Mouse (Mus musculus): Measurements from ENCODE around the gene Pfkfb2. TPM values are rescaled to one million over a fixed set of nuclear protein-coding genes. Genes with fewer than 3 reads are reported as not detected.

The Pfkfb2 gene
- total and polyA plus RNA-seq, 3 experiments = 13.6 to 13.9 TPM; not detected in 1

DNA sequence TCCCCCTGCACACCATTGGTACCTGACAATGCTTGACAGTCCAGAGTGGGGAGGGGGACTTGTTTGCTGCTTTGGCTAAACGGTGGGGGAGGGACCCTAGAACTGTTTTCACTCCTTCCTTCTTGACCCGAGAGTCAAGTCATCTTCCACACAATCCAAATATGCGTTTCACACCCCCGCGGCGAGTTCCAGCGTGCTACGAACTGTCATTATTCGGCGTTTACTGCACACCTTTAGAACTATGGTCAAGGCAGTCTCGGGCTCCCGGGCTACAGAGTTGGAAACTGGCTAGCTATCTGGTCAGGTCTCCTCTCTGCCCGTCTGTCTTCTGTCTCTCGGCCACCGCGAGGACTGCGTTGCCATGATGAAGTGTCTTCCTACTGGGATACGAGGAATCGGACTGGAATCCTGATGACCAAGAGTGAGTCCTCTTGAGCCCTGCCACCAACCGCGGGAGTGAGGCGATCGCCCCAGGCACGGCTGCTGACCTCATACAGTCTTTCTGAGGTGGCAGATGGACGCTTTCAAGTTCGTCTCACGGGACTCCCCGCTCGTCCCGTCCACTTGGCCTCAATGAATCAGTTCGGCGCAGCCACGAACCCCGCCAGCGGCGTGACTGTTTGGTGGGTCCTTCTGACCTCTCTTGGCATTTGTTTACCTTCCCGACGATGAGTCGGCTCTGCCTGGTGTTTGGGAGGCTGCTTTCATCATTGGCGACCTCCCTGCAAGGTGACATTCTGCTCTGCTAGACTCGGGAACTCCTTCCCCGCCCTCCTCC lies 12.4 kb downstream of the Pfkfb2 start:
- Histone ChIP-seq H3K9ac (ENCODE audit: control insufficient read depth, low read depth, low read length, poor library complexity, severe bottlenecking) (peak overlapping the region; percentile 92), H3K79me2 (ENCODE audit: control insufficient read depth, insufficient read depth, low read length, poor library complexity) (peaks cover 39% of the 10 kb centered on the region), H3K9me3 (replicated peaks; ENCODE audit: insufficient read depth, low read length) (no peaks in the 10 kb centered on the region), H3K4me1 (ENCODE audit: control insufficient read depth in 1 of 2, insufficient read depth in 2 of 2, low read length in 2 of 2) (peaks cover 2 to 14% of the 10 kb centered on the region in 2 experiments; a peak in 2 of 4 replicates), H3K27ac (ENCODE audit: control insufficient read depth, low read depth, low read length) (peak overlapping the region; percentile 77), H3K27me3 (ENCODE audit: control insufficient read depth in 1 of 2, insufficient read depth in 2 of 2, low read length in 2 of 2) (no peaks in the 10 kb centered on the region), H3K4me3 (ENCODE audit: control insufficient read depth in 1 of 2, insufficient read depth in 1 of 2, low read depth in 2 of 2, low read length in 2 of 2) (peak overlapping the region; percentile 73 to 77), H3K36me3 (ENCODE audit: control insufficient read depth in 1 of 2, insufficient read depth in 2 of 2, low read length in 2 of 2) (peaks cover 3 to 25% of the 10 kb centered on the region in 2 experiments)
- TF ChIP-seq MYB (IDR thresholded peaks at IDR 0.05; ENCODE audit: low read depth, low read length) = no peak
- TF ChIP-seq CHD2 (IDR thresholded peaks at IDR 0.05; ENCODE audit: low read length) = no peak
- peak; percentile 63; the same call in 1 of the 2 replicates for TF ChIP-seq MXI1 (IDR thresholded peaks at IDR 0.05; ENCODE audit: low read depth, low read length)
- no peak for TF ChIP-seq MAX (IDR thresholded peaks at IDR 0.05; ENCODE audit: low read length)
- peak; percentile 40; the same call in 1 of the 2 replicates for TF ChIP-seq CHD1 (IDR thresholded peaks at IDR 0.05; ENCODE audit: low read depth, low read length)
- no peak for TF ChIP-seq ETS1 (IDR thresholded peaks at IDR 0.05; ENCODE audit: low read depth, low read length)
- no peak for TF ChIP-seq ZKSCAN1 (IDR thresholded peaks at IDR 0.05; ENCODE audit: low read depth, low read length)
- TF ChIP-seq MAZ (IDR thresholded peaks at IDR 0.05; ENCODE audit: low read depth, low read length) = no peak
- peak; percentile 49 for DNase-seq (ENCODE audit: low read depth, low spot score)

DNA sequence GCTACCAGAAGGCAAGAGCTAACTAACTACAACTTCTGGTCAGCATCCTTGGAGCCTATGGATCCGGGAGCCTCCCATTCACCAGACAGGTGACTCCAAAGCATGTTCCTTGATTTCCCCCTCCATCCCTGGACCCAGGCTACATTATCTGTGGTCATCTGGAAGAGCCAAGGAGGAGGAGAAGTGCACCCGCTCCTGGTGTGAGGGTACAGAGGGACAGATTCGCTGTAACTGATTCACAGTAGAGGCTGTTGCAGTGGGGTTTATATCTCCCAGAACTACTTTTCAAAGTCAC lies 12.9 kb downstream of the Pfkfb2 start:
- peaks cover 3 to 26% of the 10 kb centered on the region in 2 experiments for H3K36me3 ChIP-seq (ENCODE audit: control insufficient read depth in 1 of 2, insufficient read depth in 2 of 2, low read length in 2 of 2)

DNA sequence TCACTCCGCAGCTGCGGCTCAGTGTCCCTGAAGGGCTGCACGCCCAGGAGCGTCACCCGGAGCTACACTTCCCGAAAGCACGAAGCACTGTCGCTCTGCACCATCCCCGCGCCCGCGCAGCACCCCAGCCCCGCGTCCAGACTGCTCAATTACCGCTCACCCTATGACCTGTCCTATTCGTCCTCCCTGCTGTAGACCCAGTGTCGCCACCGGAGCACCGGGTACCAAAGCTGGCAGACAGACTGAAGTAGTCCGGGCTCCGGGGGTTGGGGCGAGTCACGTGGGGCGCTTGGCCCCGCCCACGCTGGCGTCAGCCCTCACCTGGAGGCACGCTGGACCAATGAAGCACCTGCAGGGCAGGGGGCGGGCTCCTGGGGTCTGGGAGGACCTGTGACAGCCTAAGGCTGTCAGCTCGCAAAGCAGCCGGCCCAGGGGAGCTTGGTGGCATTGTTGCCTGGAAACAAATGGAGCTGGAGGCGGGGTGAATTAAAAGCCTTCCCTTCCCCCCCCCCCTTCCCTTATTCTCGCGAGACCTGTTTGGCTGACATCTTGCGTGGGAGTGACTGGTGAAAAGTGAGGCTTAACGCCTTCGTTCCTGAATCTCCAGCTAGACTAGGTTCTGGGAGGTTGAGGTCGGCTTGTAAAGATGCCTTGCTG lies 13.4 kb downstream of the Pfkfb2 start, which contains the start of gene Gm29427:
Gm29427 (minus strand) TSS at position 239 of the 657 bp plus-strand sequence.
- Histone ChIP-seq H3K9ac (ENCODE audit: control insufficient read depth, low read depth, low read length, poor library complexity, severe bottlenecking) (peak within 1 kb of the TSS; percentile 92), H3K9me3 (replicated peaks; ENCODE audit: insufficient read depth, low read length) (no peaks in the 10 kb centered on the region), H3K4me3 (ENCODE audit: control insufficient read depth in 1 of 2, insufficient read depth in 1 of 2, low read depth in 2 of 2, low read length in 2 of 2) (peak within 1 kb of the TSS; percentile 73 to 77), H3K27me3 (ENCODE audit: control insufficient read depth in 1 of 2, insufficient read depth in 2 of 2, low read length in 2 of 2) (no peaks in the 10 kb centered on the region), H3K79me2 (ENCODE audit: control insufficient read depth, insufficient read depth, low read length, poor library complexity) (peaks cover 35% of the 10 kb centered on the region), H3K36me3 (ENCODE audit: control insufficient read depth in 1 of 2, insufficient read depth in 2 of 2, low read length in 2 of 2) (peaks cover 6 to 26% of the 10 kb centered on the region in 2 experiments), H3K27ac (ENCODE audit: control insufficient read depth, low read depth, low read length) (peak within 1 kb of the TSS; percentile 77), H3K4me1 (ENCODE audit: control insufficient read depth in 1 of 2, insufficient read depth in 2 of 2, low read length in 2 of 2) (peaks cover 4 to 16% of the 10 kb centered on the region in 2 experiments)
- peak; percentile 97 for DNase-seq (ENCODE audit: low read depth, low spot score)
- TF ChIP-seq NRF1 (IDR thresholded peaks at IDR 0.05; ENCODE audit: insufficient read depth, low read depth, low read length, poor library complexity, severe bottlenecking) (0 out of 2 replicates have a peak, but pooled peaks have one; percentile 26), EP300 (IDR thresholded peaks at IDR 0.05; ENCODE audit: low read depth in 1 of 2, low read length in 2 of 2) (peak in 1 of 2 experiments; percentile 25; a peak in 2 of 4 replicates), POLR2A (IDR thresholded peaks at IDR 0.05; ENCODE audit: control insufficient read depth in 1 of 2, insufficient read depth in 1 of 2, low read depth in 1 of 2, low read length in 2 of 2, poor library complexity in 1 of 2) (peak; percentile 70 to 83; a peak in 3 of 4 replicates), KAT2A (conservative IDR thresholded peaks at IDR 0.05; ENCODE audit: low read depth, low read length) (no peak), MXI1 (IDR thresholded peaks at IDR 0.05; ENCODE audit: low read depth, low read length) (peak; percentile 86), MAZ (IDR thresholded peaks at IDR 0.05; ENCODE audit: low read depth, low read length) (peak; percentile 85), NELFE (IDR thresholded peaks at IDR 0.05; ENCODE audit: low read depth, low read length) (peak; percentile 73), HCFC1 (IDR thresholded peaks at IDR 0.05; ENCODE audit: low read depth, low read length) (peak; percentile 81), ZMIZ1 (IDR thresholded peaks at IDR 0.05; ENCODE audit: low read depth, low read length) (peak; percentile 82), TBP (IDR thresholded peaks at IDR 0.05; ENCODE audit: low read depth, low read length) (peak; percentile 64; the same call in 1 of the 2 replicates), POLR2AphosphoS2 (IDR thresholded peaks at IDR 0.05; ENCODE audit: low read length) (peak; percentile 84), MEF2A (IDR thresholded peaks at IDR 0.05; ENCODE audit: extremely low read depth, insufficient replicate concordance, low read depth, low read length, poor library complexity, severe bottlenecking) (no peak), USF1 (IDR thresholded peaks at IDR 0.05; ENCODE audit: low read depth, low read length) (peak; percentile 99)

More for the DNA sequence above, 12.9 kb downstream of the Pfkfb2 start:
- no peak for DNase-seq (ENCODE audit: low read depth, low spot score)
- H3K9ac ChIP-seq (ENCODE audit: control insufficient read depth, low read depth, low read length, poor library complexity, severe bottlenecking) = peak overlapping the region; percentile 92
- H3K9me3 ChIP-seq (replicated peaks; ENCODE audit: insufficient read depth, low read length) = no peaks in the 10 kb centered on the region
- TF ChIP-seq POLR2AphosphoS5 (IDR thresholded peaks at IDR 0.05; ENCODE audit: borderline replicate concordance, low read depth, low read length) = no peak
- TF ChIP-seq HCFC1 (IDR thresholded peaks at IDR 0.05; ENCODE audit: low read depth, low read length) = no peak
- TF ChIP-seq CHD2 (IDR thresholded peaks at IDR 0.05; ENCODE audit: low read length) = no peak
- TF ChIP-seq MYC (IDR thresholded peaks at IDR 0.05; ENCODE audit: low read depth, low read length) = 0 out of 2 replicates have a peak, but pooled peaks have one; percentile 17
- TF ChIP-seq RAD21 (IDR thresholded peaks at IDR 0.05; ENCODE audit: low read depth, low read length) = no peak
- TF ChIP-seq NRF1 (IDR thresholded peaks at IDR 0.05; ENCODE audit: insufficient read depth, low read depth, low read length, poor library complexity, severe bottlenecking) = no peak
- TF ChIP-seq POLR2A (IDR thresholded peaks at IDR 0.05; ENCODE audit: control insufficient read depth in 1 of 2, insufficient read depth in 1 of 2, low read depth in 1 of 2, low read length in 2 of 2, poor library complexity in 1 of 2) = 0 out of 4 replicates have a peak, but pooled peaks of 1 of the 2 experiments have one; percentile 45
- TF ChIP-seq KAT2A (conservative IDR thresholded peaks at IDR 0.05; ENCODE audit: low read depth, low read length) = no peak
- TF ChIP-seq ZNF384 (IDR thresholded peaks at IDR 0.05; ENCODE audit: low read depth, low read length) = no peak
- no peak for TF ChIP-seq NELFE (IDR thresholded peaks at IDR 0.05; ENCODE audit: low read depth, low read length)
- H3K27me3 ChIP-seq (ENCODE audit: control insufficient read depth in 1 of 2, insufficient read depth in 2 of 2, low read length in 2 of 2) = no peaks in the 10 kb centered on the region
- H3K4me3 ChIP-seq (ENCODE audit: control insufficient read depth in 1 of 2, insufficient read depth in 1 of 2, low read depth in 2 of 2, low read length in 2 of 2) = peak overlapping the region; percentile 73 to 77
- peaks cover 0 to 14% of the 10 kb centered on the region in 2 experiments; a peak in 3 of 4 replicates for H3K4me1 ChIP-seq (ENCODE audit: control insufficient read depth in 1 of 2, insufficient read depth in 2 of 2, low read length in 2 of 2)
- peak overlapping the region; percentile 77 for H3K27ac ChIP-seq (ENCODE audit: control insufficient read depth, low read depth, low read length)
- H3K79me2 ChIP-seq (ENCODE audit: control insufficient read depth, insufficient read depth, low read length, poor library complexity) = peaks cover 39% of the 10 kb centered on the region
